Mouse (Mus musculus) T-cell, adult 66 days (primary cell): ENCODE data around the gene Csn1s2a. TPM values are rescaled to one million over a fixed set of nuclear protein-coding genes. Genes with fewer than 3 reads are reported as not detected.

Source experiments
- total RNA-seq, 2 experiments: library from RNA; stranded (reverse); gene quantifications; 3 replicates in 1 of 2; 4 replicates in 1 of 2; pipeline ENCODE4 v1.2.4; 2023

The Csn1s2a gene
- not detected for total RNA-seq

GRCm38 (mm10) chr5:87774267-87774666, at the start of gene Csn1s2a:
Gene Csn1s2a, plus strand, starts transcription at chr5:87774567.

DNA sequence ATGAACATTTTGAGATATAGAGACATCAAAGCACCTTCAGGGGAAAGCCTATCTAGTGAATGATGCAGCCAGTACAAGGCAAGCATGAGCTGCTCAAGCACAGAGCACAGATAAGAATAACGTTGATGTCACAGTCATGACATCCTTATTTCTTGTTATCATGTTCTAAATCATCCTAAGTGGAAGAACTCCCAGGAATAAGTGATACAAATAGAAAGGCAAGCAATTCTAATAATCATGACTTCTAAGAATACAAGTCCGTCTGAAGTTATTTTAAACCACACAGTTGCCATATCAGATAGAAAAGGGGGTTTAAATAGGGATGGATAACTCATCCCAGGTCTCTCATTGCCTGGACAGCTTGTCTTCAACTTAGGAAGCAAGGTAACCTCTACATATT, 33.4 kb downstream of the Csn1s2a start, which contains the start of gene Csn1s2b:
TSS of gene Csn1s2b (plus strand) at position 301 of the 400 bp plus-strand sequence.

DNA sequence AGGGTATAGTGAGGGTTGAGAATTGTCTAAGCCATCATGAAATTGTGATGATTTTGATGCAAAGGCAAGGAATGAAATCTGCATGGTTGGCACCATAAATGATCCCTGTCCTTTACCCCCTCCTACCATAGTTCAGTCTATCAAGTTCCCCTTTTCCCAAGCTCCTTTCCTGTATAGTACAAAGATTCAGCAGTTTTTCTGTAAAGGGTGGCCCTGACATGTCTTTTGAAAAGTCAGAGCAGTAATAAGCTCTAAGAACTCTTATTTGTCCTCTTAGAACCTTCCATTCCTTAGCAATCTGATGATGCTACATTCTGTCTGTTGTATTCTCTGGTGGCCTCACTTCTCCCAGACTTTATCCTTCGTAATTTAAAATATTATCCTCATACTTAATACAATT, 51.0 kb downstream of the Csn1s2a start, which contains the start of gene Prr27:
TSS of gene Prr27 (plus strand) at position 301 of the 400 bp plus-strand sequence.

Other genes starting within 250 kb of the Csn1s2a start
- gene Sult1b1, start 236.4 kb upstream of the Csn1s2a start, total RNA-seq = not detected
- gene Sult1d1, start 205.5 kb upstream of the Csn1s2a start, total RNA-seq = not detected
- gene Sult1e1, start 183.0 kb upstream of the Csn1s2a start, total RNA-seq = not detected
- not detected for gene Csn1s1, start 108.4 kb upstream of the Csn1s2a start, total RNA-seq
- not detected for gene Csn2, start 74.9 kb upstream of the Csn1s2a start, total RNA-seq
- not detected for gene Csn1s2b, start 33.5 kb downstream of the Csn1s2a start, total RNA-seq
- not detected for gene Prr27, start 51.1 kb downstream of the Csn1s2a start, total RNA-seq
- gene Odam, start 110.5 kb downstream of the Csn1s2a start, total RNA-seq = not detected
- gene Csn3, start 151.0 kb downstream of the Csn1s2a start, total RNA-seq = not detected
- not detected for gene 2310003L06Rik, start 194.9 kb downstream of the Csn1s2a start, total RNA-seq
- not detected for gene Gm28434, start 194.9 kb downstream of the Csn1s2a start, total RNA-seq
- not detected for gene Cabs1, start 204.9 kb downstream of the Csn1s2a start, total RNA-seq
- gene Smr3a, start 228.0 kb downstream of the Csn1s2a start, total RNA-seq = not detected